Mouse (Mus musculus) gastrocnemius, postnatal 25 days (tissue): Measurements from ENCODE around the gene Atf7ip. TPM values are rescaled to one million over a fixed set of nuclear protein-coding genes. Genes with fewer than 3 reads are reported as not detected.
A peak's percentile ranks its signal among the peaks of the same experiment; 100 is the strongest.

Source experiments
- DNase-seq: peaks from one replicate; pipeline ENCODE4 v3.0.0; 2022
- total RNA-seq, 2 experiments: library from RNA; stranded (reverse); gene quantifications; 1 replicate in 1 of 2; 2 replicates in 1 of 2; pipeline ENCODE4 v1.2.3; 2021

The Atf7ip gene
- total RNA-seq, 2 experiments from 2014 or later: 38.2 to 43.5 TPM

- no peak for DNase-seq
These were observed 16.7 kb downstream of the Atf7ip start for GRCm38 (mm10) chr6:136522658-136523057.

GRCm38 (mm10) chr6:136524751-136525150 lies 18.8 kb downstream of the Atf7ip start:
- no peak for DNase-seq

- no peak for DNase-seq
These were observed 19.6 kb downstream of the Atf7ip start for GRCm38 (mm10) chr6:136525567-136525966.

- DNase-seq: no peak
These were observed 23.2 kb downstream of the Atf7ip start for GRCm38 (mm10) chr6:136529156-136529555.

- DNase-seq: peak; percentile 44
These were observed 25.8 kb downstream of the Atf7ip start for GRCm38 (mm10) chr6:136531792-136532230.

GRCm38 (mm10) chr6:136532535-136533291 lies 26.7 kb downstream of the Atf7ip start:
- peak; percentile 77 for DNase-seq

- DNase-seq: no peak
These were observed 27.8 kb downstream of the Atf7ip start for GRCm38 (mm10) chr6:136533804-136534203.

GRCm38 (mm10) chr6:136534444-136534843 lies 28.5 kb downstream of the Atf7ip start:
- DNase-seq: no peak

- no peak for DNase-seq
These were observed 29.2 kb downstream of the Atf7ip start for GRCm38 (mm10) chr6:136535176-136535575.

- no peak for DNase-seq
These were observed 30.2 kb downstream of the Atf7ip start for GRCm38 (mm10) chr6:136536121-136536520.

GRCm38 (mm10) chr6:136541350-136541749 lies 35.4 kb downstream of the Atf7ip start:
- no peak for DNase-seq

GRCm38 (mm10) chr6:136542105-136542504 lies 36.1 kb downstream of the Atf7ip start:
- DNase-seq: no peak

- peak; percentile 62 for DNase-seq
These were observed 37.2 kb downstream of the Atf7ip start for GRCm38 (mm10) chr6:136543164-136543563.

- DNase-seq: no peak
These were observed 39.4 kb downstream of the Atf7ip start for GRCm38 (mm10) chr6:136545284-136545870.

- DNase-seq: no peak
These were observed 40.3 kb downstream of the Atf7ip start for GRCm38 (mm10) chr6:136546286-136546685.

GRCm38 (mm10) chr6:136546987-136547386 lies 41.0 kb downstream of the Atf7ip start:
- DNase-seq: no peak

- no peak for DNase-seq
These were observed 42.2 kb downstream of the Atf7ip start for GRCm38 (mm10) chr6:136548041-136548770.

- no peak for DNase-seq
These were observed 42.8 kb downstream of the Atf7ip start for GRCm38 (mm10) chr6:136548796-136549195.

- DNase-seq: no peak
These were observed 43.6 kb downstream of the Atf7ip start for GRCm38 (mm10) chr6:136549606-136550005.

- no peak for DNase-seq
These were observed 44.8 kb downstream of the Atf7ip start for GRCm38 (mm10) chr6:136550596-136551304.

GRCm38 (mm10) chr6:136551550-136552109 lies 45.7 kb downstream of the Atf7ip start:
- DNase-seq: no peak

GRCm38 (mm10) chr6:136553156-136553555 lies 47.2 kb downstream of the Atf7ip start:
- DNase-seq: no peak
